Mouse (Mus musculus) heart, adult 18-20 months (tissue): ENCODE results near the gene Prss27. TPM values are rescaled to one million over a fixed set of nuclear protein-coding genes. Genes with fewer than 3 reads are reported as not detected.

Experiments used
- DNase-seq, 2 experiments: peaks; one replicate each; pipeline ENCODE4 v3.0.0; 2021 to 2022; ENCODE audit warnings: mixed read lengths in 1 of 2
- long read RNA-seq, 2 experiments: library from polyadenylated mRNA; stranded (forward); transcript quantifications; one replicate each; pipeline ENCODE4 v2.0.0; 2021
- total RNA-seq, 2 experiments: library from RNA; stranded (reverse); gene quantifications; 2 replicates each; pipeline ENCODE4 v1.2.3; 2021

Gene Prss27
- total RNA-seq = not detected
- long read RNA-seq, experiment 1 = 0 reads
- long read RNA-seq, experiment 2 = 0 reads

- DNase-seq = no peak
These were observed at the start of gene Prss27 for GRCm38 (mm10) chr17:24037844-24038243. Prss27 (plus strand) TSS chr17:24038144.

DNA sequence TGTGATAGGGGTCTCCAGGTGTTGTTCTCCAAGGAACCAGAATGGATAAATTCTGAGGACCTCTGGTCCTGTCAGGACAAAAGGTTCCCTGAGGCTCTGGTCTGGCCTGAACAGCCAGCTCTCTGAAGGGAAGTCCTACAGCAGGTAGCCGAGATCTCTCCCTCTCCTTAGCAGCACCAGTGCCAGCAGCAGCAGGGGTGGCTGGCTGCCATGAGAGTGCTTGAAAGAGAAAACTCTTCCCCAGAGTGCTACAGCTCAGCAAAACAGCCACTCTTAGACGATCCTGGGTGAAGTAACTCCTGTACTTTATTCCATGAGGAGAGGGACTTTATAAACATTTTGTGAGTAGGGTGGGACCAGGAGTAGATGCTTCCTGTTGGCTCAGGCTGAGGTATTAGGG, 48.1 kb upstream of the Prss27 start:
- DNase-seq = no peak

GRCm38 (mm10) chr17:23992789-23993553, 45.0 kb upstream of the Prss27 start:
- no peak for DNase-seq

- DNase-seq = peak; percentile 83 to 91
These were observed 44.1 kb upstream of the Prss27 start for GRCm38 (mm10) chr17:23993559-23994428.

GRCm38 (mm10) chr17:23994667-23995066, 43.3 kb upstream of the Prss27 start:
- no peak for DNase-seq

- no peak for DNase-seq
These were observed 42.5 kb upstream of the Prss27 start for GRCm38 (mm10) chr17:23995421-23995820.

- no peak for DNase-seq
These were observed 40.0 kb upstream of the Prss27 start, which contains the start of gene Prss22 for GRCm38 (mm10) chr17:23997901-23998300. Prss22 (minus strand) TSS chr17:23998100.

DNA sequence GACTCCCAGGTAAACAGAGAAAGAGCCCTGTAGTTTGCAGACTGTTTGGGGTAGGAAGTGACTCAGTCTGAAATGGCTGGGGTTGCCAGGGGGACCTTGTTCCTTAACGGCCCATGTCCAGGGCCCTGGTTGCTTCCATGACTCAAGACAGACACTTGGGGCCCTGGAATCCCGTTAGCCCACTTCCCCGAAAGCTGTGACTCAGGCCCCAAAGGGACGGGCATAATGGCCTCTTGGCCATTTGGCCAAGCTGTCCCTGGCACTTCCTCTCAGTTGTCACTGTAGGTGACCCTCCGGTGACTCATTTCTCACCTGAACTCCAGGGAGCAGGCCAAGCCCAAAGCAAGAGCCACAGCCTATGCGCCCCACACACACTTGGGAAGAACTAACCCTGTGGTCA, 39.6 kb upstream of the Prss27 start:
- DNase-seq = no peak

GRCm38 (mm10) chr17:24000404-24000803, 37.5 kb upstream of the Prss27 start:
- peak; percentile 80 to 85 for DNase-seq

- DNase-seq = no peak
These were observed 33.8 kb upstream of the Prss27 start for GRCm38 (mm10) chr17:24004071-24004665.

GRCm38 (mm10) chr17:24005049-24005448, 32.9 kb upstream of the Prss27 start:
- DNase-seq = no peak

- peak in 1 of 2 experiments; percentile 28 for DNase-seq
These were observed 31.0 kb upstream of the Prss27 start for GRCm38 (mm10) chr17:24006930-24007329.

DNA sequence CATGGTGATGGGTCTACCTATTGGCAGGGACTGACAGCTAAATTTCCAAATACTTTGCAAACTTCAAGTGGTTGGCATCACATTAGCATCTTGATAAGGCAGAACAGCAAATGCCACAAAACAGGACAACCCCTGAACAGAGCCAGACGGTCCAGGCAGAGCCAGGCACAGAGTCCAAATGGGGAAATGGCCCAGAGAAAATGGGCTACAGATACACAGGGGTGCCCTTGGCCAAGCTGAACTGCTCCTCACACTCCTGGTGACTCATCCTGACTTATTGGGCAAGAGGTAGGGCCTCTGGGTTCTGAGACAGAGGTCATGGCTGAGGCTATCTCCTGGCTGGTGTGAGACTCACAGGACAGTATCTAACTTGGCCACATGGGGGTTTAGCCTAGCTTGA, 30.6 kb upstream of the Prss27 start:
- DNase-seq = peak; percentile 15 to 26

GRCm38 (mm10) chr17:24008105-24008504, 29.8 kb upstream of the Prss27 start:
- DNase-seq = no peak

- DNase-seq = no peak
These were observed 28.3 kb upstream of the Prss27 start for GRCm38 (mm10) chr17:24009617-24010016.

DNA sequence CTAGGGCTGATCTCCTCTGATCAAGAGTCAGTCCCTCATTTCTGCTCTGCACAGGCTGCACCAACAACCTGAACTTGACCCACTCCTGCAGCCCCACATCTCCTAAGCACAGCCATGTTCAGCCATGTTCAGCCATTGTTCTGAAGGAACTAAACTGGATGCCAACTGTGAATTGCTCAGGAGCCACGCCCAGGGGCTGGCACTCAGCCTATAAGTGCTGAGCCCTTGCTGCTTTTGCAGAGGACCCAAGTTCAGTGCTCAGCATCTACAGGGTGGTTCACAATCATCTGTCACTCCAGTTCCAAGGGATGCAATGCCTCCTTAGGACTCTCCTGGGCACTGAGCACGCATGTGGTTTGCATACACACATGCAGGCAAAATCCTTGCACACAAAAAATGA, 25.0 kb upstream of the Prss27 start:
- DNase-seq = no peak

GRCm38 (mm10) chr17:24014433-24014965, 23.4 kb upstream of the Prss27 start:
- DNase-seq = no peak

GRCm38 (mm10) chr17:24015727-24016126, 22.2 kb upstream of the Prss27 start:
- peak; percentile 18 to 32 for DNase-seq

DNA sequence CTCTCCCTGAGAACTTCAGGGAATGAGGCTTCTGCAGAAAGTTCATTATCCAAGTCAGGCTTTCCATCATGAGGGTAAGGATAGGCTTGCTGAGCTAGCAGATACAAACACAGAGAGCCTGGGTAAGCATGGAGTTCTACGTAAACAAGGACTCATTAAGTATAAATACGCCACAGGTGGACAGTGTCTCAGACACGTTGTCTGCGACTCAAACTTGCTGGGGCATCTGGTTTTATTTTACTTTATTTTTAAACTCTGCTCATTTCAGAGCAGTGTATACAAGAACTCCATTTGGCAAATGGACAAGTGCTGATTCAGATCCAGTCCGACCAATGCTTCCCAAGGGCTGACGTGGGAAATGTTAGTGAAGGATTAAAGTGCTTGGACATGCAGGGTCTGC, 17.2 kb upstream of the Prss27 start:
- no peak for DNase-seq

- DNase-seq = peak in 1 of 2 experiments; percentile 27
These were observed 16.4 kb upstream of the Prss27 start for GRCm38 (mm10) chr17:24021375-24022199.

DNA sequence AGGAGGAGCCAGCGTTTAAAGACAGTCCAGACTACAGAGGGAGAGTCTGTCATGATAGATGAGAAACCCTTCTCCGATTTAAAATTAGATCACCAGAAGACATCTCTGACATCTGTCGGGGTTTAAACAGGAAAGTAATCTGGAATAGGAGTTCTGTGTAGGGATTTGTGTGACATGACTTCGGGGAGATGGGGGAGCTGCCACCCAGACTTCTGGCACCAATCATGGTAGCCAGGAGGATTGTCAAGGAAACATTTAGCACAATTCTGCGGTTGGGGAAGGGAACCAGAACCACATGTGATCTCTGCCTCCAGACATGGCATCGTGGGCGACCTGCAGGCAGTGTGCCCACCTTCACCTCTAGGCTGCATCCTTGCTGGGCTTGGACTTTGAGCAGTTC, 8.5 kb upstream of the Prss27 start:
- DNase-seq = no peak

DNA sequence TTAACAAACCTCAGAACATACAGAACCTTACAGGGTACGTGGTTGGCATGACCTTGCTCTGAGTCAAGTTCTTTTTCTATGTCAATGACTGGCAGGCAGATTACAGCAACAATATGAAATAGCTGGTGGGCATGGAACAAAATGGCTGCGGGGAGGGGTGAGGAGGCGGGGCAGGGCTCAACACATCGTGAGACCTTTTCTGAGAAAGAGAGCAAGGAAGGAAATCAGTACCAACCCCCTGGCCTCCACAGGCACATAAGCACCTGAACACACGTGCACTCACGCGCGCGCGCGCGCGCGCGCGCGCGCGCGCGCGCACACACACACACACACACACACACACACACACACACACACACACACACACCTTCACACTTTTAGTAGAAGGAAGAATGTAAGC, 7.4 kb upstream of the Prss27 start:
- DNase-seq = no peak
